Mouse (Mus musculus): Measurements from ENCODE around the gene Amz2.
A peak's percentile ranks its signal among the peaks of the same experiment; 100 is the strongest.

The Amz2 gene

GRCm38 (mm10) chr11:109421205-109421604 lies 4.5 kb upstream of the Amz2 start:
- DNase-seq (ENCODE audit: low read depth), result no peak

GRCm38 (mm10) chr11:109422263-109422662 lies 3.5 kb upstream of the Amz2 start:
- DNase-seq (ENCODE audit: low read depth), result no peak

GRCm38 (mm10) chr11:109423294-109423693 lies 2.5 kb upstream of the Amz2 start:
- DNase-seq (ENCODE audit: low read depth), result no peak

GRCm38 (mm10) chr11:109426272-109426586 lies 483 bp downstream of the Amz2 start:
- DNase-seq (ENCODE audit: low read depth), result no peak

- no peak for DNase-seq (ENCODE audit: low read depth)
These were observed 1.6 kb downstream of the Amz2 start for GRCm38 (mm10) chr11:109427353-109427752.

- no peak for DNase-seq (ENCODE audit: low read depth)
These were observed 8.6 kb downstream of the Amz2 start for GRCm38 (mm10) chr11:109434233-109434798.

- DNase-seq (ENCODE audit: low read depth), result no peak
These were observed 11.1 kb downstream of the Amz2 start for GRCm38 (mm10) chr11:109436889-109437288.

GRCm38 (mm10) chr11:109439209-109439608 lies 13.5 kb downstream of the Amz2 start:
- DNase-seq (ENCODE audit: low read depth), result peak; percentile 23

- peak; percentile 95 for DNase-seq (ENCODE audit: low read depth)
These were observed 14.1 kb downstream of the Amz2 start for GRCm38 (mm10) chr11:109439829-109440340.

GRCm38 (mm10) chr11:109440641-109441040 lies 14.9 kb downstream of the Amz2 start:
- DNase-seq (ENCODE audit: low read depth), result no peak

GRCm38 (mm10) chr11:109441119-109441518 lies 15.4 kb downstream of the Amz2 start:
- DNase-seq (ENCODE audit: low read depth), result peak; percentile 63

- no peak for DNase-seq (ENCODE audit: low read depth)
These were observed 16.5 kb downstream of the Amz2 start for GRCm38 (mm10) chr11:109442166-109442730.

- no peak for DNase-seq (ENCODE audit: low read depth)
These were observed 17.9 kb downstream of the Amz2 start for GRCm38 (mm10) chr11:109443468-109444263.

- no peak for DNase-seq (ENCODE audit: low read depth)
These were observed 18.9 kb downstream of the Amz2 start for GRCm38 (mm10) chr11:109444600-109444999.

- DNase-seq (ENCODE audit: low read depth), result peak; percentile 71
These were observed 19.8 kb downstream of the Amz2 start for GRCm38 (mm10) chr11:109445438-109446035.

- no peak for DNase-seq (ENCODE audit: low read depth)
These were observed 25.4 kb downstream of the Amz2 start for GRCm38 (mm10) chr11:109451169-109451568.

- no peak for DNase-seq (ENCODE audit: low read depth)
These were observed 30.5 kb downstream of the Amz2 start for GRCm38 (mm10) chr11:109456261-109456660.

- no peak for DNase-seq (ENCODE audit: low read depth)
These were observed 32.4 kb downstream of the Amz2 start for GRCm38 (mm10) chr11:109458165-109458564.

GRCm38 (mm10) chr11:109460586-109460985 lies 34.8 kb downstream of the Amz2 start:
- DNase-seq (ENCODE audit: low read depth), result peak; percentile 63

GRCm38 (mm10) chr11:109465068-109465467 lies 39.3 kb downstream of the Amz2 start:
- no peak for DNase-seq (ENCODE audit: low read depth)

- no peak for DNase-seq (ENCODE audit: low read depth)
These were observed 41.2 kb downstream of the Amz2 start for GRCm38 (mm10) chr11:109466987-109467386.

GRCm38 (mm10) chr11:109468133-109468532 lies 42.4 kb downstream of the Amz2 start:
- no peak for DNase-seq (ENCODE audit: low read depth)

GRCm38 (mm10) chr11:109470170-109470569 lies 44.4 kb downstream of the Amz2 start:
- DNase-seq (ENCODE audit: low read depth), result no peak

Measured in NIH3T3 (cell line).